Mouse (Mus musculus) intestine, embryonic 16.5 days (tissue): ENCODE measurements around the gene Rtn4rl1. TPM values are rescaled to one million over a fixed set of nuclear protein-coding genes. Genes with fewer than 3 reads are reported as not detected.

Source experiments
- ATAC-seq: fragments of 200-750 bp; cut with Nextera tagmentation; 2 replicates; pipeline ENCODE4 v1.8.0; 2017; ENCODE audit warnings: moderate TSS enrichment, moderate library complexity
- H3K27ac ChIP-seq: fragments of 300-500 bp; sonication (generic); 2 replicates; pipeline ENCODE4 v1.5.1; 2014; ENCODE audit warnings: mild to moderate bottlenecking, low read length
- H3K27me3 ChIP-seq: fragments of 300-500 bp; sonication (generic); replicated peaks from 2 replicates; pipeline ENCODE4 v1.6.1; 2014; ENCODE audit warnings: low read length, control low read depth, mixed read lengths; ENCODE audit not compliant: control insufficient read depth, insufficient read depth
- H3K36me3 ChIP-seq: fragments of 300-500 bp; sonication (generic); 2 replicates; pipeline ENCODE4 v1.6.1; 2014; ENCODE audit warnings: low read length, control low read depth; ENCODE audit not compliant: control insufficient read depth, insufficient read depth
- H3K4me1 ChIP-seq: fragments of 300-500 bp; sonication (generic); 2 replicates; pipeline ENCODE4 v1.6.1; 2014; ENCODE audit warnings: low read length, control low read depth, mixed read lengths; ENCODE audit not compliant: control insufficient read depth, insufficient read depth
- H3K4me2 ChIP-seq: fragments of 300-500 bp; sonication (generic); 2 replicates; pipeline ENCODE4 v1.6.1; 2014; ENCODE audit warnings: low read depth, low read length, control low read depth
- H3K4me3 ChIP-seq: fragments of 300-500 bp; sonication (generic); 2 replicates; pipeline ENCODE4 v1.5.1; 2014; ENCODE audit warnings: mild to moderate bottlenecking, low read length
- H3K9ac ChIP-seq: fragments of 300-500 bp; sonication (generic); 2 replicates; pipeline ENCODE4 v1.6.1; 2014; ENCODE audit warnings: low read depth, low read length
- H3K9me3 ChIP-seq: fragments of 300-500 bp; sonication (generic); 2 replicates; pipeline ENCODE4 v1.6.1; 2016; ENCODE audit warnings: low read length, control low read depth; ENCODE audit not compliant: control insufficient read depth
- WGBS: fragments of 180-500 bp; shearing (Covaris S2); extraction: QIAGEN DNeasy Blood & Tissue Kit; methylation state at CpG from one replicate; pipeline ENCODE4 v1.1.7; 2014; 5-methylcytosine and 5-hydroxymethylcytosine counted together
- polyA plus RNA-seq: library from polyadenylated mRNA; unstranded; fragments of >200 nt; fragmentation: Nextera tagmentation; extraction: Ambion mirVana; gene quantifications from 2 replicates; pipeline ENCODE4 v1.2.1, GENCODE M21; 2015

The Rtn4rl1 gene
- polyA plus RNA-seq, 1 experiment from 2014 or later, result 1.5 TPM

DNA sequence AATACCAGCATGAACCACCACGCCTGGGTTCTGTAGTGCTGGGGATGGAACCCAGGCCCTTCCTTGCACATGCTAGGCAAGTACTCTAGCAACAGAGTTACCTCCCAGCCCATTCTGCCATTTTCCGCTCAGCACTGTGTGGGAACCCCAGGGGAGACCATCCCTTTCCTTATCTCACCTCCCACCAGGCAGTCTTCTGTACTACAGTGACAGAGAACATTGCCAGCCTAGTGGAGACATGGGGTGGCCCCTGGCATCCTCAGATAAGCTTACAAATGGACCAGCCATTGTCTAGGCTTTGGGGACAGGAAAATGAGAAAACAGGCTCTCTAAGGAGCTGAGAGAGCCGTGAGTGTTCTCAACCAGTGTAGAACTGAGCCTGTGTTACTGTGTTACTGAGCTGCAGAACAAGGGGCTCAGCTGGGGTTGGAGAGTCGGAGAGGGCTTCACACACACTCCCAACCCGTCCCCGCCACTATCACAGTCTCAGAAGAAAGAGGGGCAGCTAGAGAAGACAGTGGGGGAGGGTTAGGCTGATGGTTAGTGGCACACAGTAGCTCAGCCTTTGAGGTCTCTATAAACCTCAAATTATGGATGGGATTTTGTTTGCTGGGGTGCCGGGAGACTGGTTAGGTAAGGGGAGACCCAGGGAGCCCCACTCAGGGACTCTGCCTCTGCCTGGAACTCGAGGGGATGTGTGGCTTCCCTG is 76.8 kb downstream of the Rtn4rl1 start:
- 77% methylated on average over 8 of the region's 8 CpGs for WGBS
- H3K27ac ChIP-seq, result no peak overlapping the region
- H3K4me3 ChIP-seq, result no peak overlapping the region
- H3K4me2 ChIP-seq, result no peak overlapping the region
- H3K9ac ChIP-seq, result no peak overlapping the region
- H3K27me3 ChIP-seq, result no peaks in the 10 kb centered on the region
- no peaks in the 10 kb centered on the region for H3K4me1 ChIP-seq
- H3K36me3 ChIP-seq, result no peaks in the 10 kb centered on the region
- ATAC-seq, result no peak
- H3K9me3 ChIP-seq, result no peaks in the 10 kb centered on the region

DNA sequence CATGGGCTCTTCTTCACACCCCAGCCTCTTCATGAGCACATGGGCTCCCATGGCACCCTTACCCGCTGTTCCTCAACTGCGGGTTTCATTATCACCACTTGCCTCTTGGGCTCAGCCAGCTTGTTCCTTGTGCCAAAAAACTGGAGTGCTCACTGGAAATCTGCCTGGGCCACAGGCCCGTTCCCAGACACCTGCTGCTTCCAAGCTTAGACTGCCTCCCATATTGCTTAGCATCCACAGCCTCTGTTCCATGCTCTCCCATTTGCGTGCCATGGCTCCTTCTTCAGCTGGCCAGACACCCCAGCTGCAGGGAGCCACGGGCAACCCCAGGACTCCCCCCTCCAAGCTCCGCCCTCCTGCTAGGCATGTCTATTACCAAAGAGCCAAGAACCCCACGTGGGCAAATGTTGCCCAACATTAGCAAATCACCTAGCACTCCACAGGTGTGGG is 77.4 kb downstream of the Rtn4rl1 start:
- Histone ChIP-seq H3K4me3 (no peak overlapping the region), H3K4me1 (no peaks in the 10 kb centered on the region), H3K9ac (no peak overlapping the region), H3K9me3 (no peaks in the 10 kb centered on the region), H3K36me3 (no peaks in the 10 kb centered on the region), H3K4me2 (no peak overlapping the region), H3K27ac (no peak overlapping the region), H3K27me3 (no peaks in the 10 kb centered on the region)
- 70% methylated on average over 7 of the region's 7 CpGs for WGBS
- ATAC-seq, result no peak

DNA sequence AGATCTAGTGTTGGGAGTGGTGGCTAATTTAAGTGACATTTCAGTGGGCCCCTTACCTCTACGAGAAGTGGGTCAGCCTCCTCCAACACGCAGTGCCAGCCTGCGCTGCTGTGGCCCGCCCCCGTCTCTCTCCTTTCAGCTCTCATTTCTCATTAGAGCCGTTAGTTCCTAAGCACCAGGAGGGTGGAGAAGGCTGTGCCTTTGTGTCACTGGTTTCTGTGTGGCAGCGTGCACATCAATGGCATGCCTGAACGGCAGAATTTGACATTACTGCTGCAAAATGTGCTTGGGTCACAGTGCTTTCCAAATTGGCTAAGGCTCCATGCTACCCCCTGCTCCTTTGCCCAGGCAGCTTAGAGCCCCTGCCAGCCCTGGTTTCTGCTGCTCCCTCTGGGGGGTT is 79.9 kb downstream of the Rtn4rl1 start:
- Histone ChIP-seq H3K36me3 (no peaks in the 10 kb centered on the region), H3K4me3 (no peak overlapping the region), H3K27ac (no peak overlapping the region), H3K4me2 (no peak overlapping the region), H3K27me3 (no peaks in the 10 kb centered on the region), H3K9ac (no peak overlapping the region), H3K9me3 (no peaks in the 10 kb centered on the region), H3K4me1 (no peaks in the 10 kb centered on the region)
- 37% methylated on average over 8 of the region's 8 CpGs for WGBS
- no peak for ATAC-seq

DNA sequence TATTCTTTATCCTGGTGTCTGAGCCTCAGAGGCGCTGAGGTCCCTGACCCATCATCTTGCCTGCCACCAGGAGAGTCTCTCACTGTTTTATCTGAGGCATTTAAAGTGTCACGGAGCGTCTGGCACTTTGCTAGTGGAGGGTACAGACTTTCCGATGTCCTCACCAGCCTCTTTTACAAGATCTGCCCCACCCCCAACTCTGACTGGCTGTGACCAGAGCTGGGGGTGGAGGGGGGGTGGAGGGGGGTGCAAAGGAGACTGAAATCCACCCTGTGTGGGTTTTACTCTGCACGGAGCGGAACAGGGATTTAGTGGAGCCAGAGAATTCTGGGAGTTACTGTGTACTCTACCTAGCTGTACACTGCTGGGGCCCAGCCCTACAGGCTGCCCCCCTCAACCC is 81.5 kb downstream of the Rtn4rl1 start:
- Histone ChIP-seq H3K4me3 (no peak overlapping the region), H3K36me3 (no peaks in the 10 kb centered on the region), H3K4me1 (peaks cover 9% of the 10 kb centered on the region), H3K27me3 (peaks cover 2% of the 10 kb centered on the region), H3K9me3 (no peaks in the 10 kb centered on the region), H3K4me2 (no peak overlapping the region), H3K27ac (no peak overlapping the region), H3K9ac (no peak overlapping the region)
- ATAC-seq, result no peak
- 43% methylated on average over 6 of the region's 6 CpGs for WGBS

DNA sequence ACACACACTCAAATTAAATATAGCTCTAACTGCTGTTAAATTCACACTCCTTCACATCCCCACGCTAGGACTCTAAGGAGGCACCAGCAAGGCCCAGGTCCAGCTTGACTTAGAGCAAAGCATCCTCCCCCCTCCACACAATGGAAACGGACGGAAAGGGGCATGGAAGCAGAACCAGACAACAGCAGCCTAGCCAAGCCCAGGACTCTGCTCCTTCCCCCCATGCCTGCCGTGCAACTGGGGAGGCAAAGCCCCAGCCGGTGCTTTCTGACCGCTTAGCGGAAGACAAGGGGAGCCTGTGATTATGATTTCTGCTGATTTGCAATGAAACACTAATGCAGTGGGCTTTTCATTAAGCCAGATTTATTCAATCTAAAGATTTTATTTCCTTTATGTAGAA is 84.5 kb downstream of the Rtn4rl1 start:
- no peak for ATAC-seq
- Histone ChIP-seq H3K4me2 (no peak overlapping the region), H3K9ac (no peak overlapping the region), H3K9me3 (no peaks in the 10 kb centered on the region), H3K4me3 (no peak overlapping the region), H3K27me3 (peaks cover 21% of the 10 kb centered on the region), H3K4me1 (peaks cover 15% of the 10 kb centered on the region), H3K27ac (no peak overlapping the region), H3K36me3 (no peaks in the 10 kb centered on the region)
- WGBS, result 72% methylated on average over 7 of the region's 7 CpGs

DNA sequence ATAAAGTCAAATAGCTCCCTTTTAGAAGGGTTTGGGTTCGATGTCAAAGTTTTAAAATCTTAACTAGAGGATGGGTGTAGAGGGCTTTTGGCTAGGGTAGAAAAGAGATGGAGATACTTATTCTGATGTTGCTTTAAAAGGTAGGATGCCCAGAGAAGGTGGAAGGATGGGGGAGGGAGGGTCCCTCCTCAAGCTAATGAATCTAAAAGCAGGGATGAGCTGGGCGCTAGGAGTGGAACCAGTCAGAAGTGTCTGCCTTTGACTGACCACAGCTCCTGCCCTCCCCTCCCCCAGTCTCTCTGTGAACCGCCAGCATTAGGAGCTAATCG is 85.4 kb downstream of the Rtn4rl1 start:
- Histone ChIP-seq H3K4me2 (peak overlapping the region; percentile 67), H3K4me3 (peak overlapping the region; percentile 40), H3K27me3 (peaks cover 24% of the 10 kb centered on the region), H3K4me1 (peaks cover 15% of the 10 kb centered on the region), H3K36me3 (no peaks in the 10 kb centered on the region), H3K9me3 (no peaks in the 10 kb centered on the region), H3K9ac (peak overlapping the region; percentile 55), H3K27ac (no peak overlapping the region)
- WGBS, result 21% methylated on average over 4 of the region's 4 CpGs
- ATAC-seq, result no peak

DNA sequence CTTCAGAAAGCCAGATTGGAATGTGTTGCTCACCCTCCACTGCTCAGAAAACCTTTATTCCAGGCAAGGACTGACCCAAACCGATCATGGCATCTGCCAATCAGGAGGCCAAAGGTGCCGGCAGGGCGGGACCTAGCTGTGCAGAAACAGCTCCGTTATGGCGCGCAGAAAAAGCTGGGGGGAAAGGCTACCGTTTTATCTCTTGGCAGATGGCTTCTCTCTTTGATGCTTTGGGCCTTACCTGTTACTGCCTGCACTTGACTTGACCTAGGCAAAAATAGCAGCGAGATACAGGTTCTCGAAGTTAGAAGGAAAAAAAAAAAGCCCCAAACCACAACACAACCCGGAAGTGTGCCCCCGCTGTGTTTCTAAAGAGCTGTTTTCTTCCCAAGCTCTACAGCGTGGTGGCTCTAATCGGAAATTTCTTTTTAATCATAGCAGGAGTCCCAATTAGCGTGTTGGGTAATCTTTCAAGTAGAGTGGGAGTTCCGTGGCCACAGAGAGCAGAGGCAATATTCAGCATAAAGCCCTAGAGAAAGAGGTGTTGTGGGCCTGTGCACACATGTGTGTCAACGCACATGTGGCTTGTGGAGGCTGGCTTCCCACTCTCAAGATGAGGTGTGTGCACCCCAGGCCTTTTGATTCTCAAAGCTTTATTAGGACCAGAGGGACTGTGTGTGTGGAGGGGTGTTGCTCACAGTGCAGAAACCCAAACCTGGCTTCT is 85.9 kb downstream of the Rtn4rl1 start:
- peak overlapping the region; percentile 40 for H3K4me3 ChIP-seq
- peaks cover 15% of the 10 kb centered on the region for H3K4me1 ChIP-seq
- WGBS, result 14% methylated on average over 16 of the region's 16 CpGs

DNA sequence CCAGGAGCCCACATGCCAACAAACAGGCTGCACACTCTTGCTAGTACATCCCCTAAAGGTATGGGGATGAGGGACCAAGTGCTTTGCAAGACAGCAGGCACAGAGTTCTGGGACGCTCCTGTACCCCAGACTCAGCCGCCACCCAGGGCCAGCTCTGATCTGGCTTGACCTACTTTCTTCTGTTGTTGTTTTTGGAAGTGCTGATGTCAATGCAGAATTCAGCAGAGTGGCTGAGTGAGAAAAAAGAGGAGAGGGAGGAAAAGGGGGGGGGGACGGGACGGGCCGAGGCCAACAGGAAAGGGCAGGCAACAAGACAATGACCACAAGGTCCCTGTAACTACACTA is 86.5 kb downstream of the Rtn4rl1 start:
- no peak for ATAC-seq
- H3K4me3 ChIP-seq, result no peak overlapping the region
- H3K4me1 ChIP-seq, result peaks cover 15% of the 10 kb centered on the region
- H3K9ac ChIP-seq, result no peak overlapping the region
- H3K27ac ChIP-seq, result no peak overlapping the region; the same call in 1 of the 2 replicates
- 79% methylated on average over 5 of the region's 5 CpGs for WGBS
- no peak overlapping the region for H3K4me2 ChIP-seq
- H3K36me3 ChIP-seq, result no peaks in the 10 kb centered on the region
- H3K9me3 ChIP-seq, result no peaks in the 10 kb centered on the region
- peaks cover 24% of the 10 kb centered on the region for H3K27me3 ChIP-seq

More for the DNA sequence above, 85.9 kb downstream of the Rtn4rl1 start:
- no peak for ATAC-seq
- H3K9me3 ChIP-seq, result no peaks in the 10 kb centered on the region
- H3K9ac ChIP-seq, result peak overlapping the region; percentile 55
- no peaks in the 10 kb centered on the region for H3K36me3 ChIP-seq
- peak overlapping the region; percentile 67 for H3K4me2 ChIP-seq
- H3K27ac ChIP-seq, result no peak overlapping the region; the same call in 1 of the 2 replicates
- H3K27me3 ChIP-seq, result peaks cover 24% of the 10 kb centered on the region

DNA sequence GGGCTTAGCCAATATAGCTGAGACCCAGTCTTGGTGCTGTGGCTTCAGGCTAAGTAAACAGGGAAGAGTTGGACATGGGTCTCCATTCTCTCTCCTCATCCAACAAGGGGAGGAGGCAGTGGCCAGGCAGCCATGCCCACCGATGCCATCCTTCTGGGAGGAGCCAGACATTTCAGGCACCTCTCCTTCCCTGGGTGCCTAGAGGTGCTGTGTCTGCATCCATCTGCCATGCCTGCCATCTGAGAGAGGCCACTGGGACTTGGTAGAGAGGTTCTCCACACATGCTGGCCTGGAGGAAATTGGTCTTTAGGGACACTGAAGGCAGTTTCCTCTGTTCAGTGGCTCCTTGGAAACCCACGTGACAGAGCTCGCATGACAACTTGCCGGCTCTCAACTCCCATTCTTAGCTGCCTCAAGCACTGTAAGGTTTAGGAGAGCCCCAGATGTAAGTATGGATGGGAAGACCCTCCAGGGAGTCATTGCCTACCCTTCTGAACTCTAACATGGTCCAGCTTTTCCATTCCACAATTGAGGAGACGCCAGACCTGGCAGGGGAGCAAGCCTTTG is 86.9 kb downstream of the Rtn4rl1 start:
- WGBS, result 74% methylated on average over 5 of the region's 5 CpGs
- no peak overlapping the region for H3K9ac ChIP-seq
- H3K4me1 ChIP-seq, result peaks cover 15% of the 10 kb centered on the region
- H3K4me2 ChIP-seq, result no peak overlapping the region
- no peaks in the 10 kb centered on the region for H3K36me3 ChIP-seq
- peaks cover 24% of the 10 kb centered on the region for H3K27me3 ChIP-seq
- H3K4me3 ChIP-seq, result no peak overlapping the region
- ATAC-seq, result no peak
- H3K27ac ChIP-seq, result no peak overlapping the region
- H3K9me3 ChIP-seq, result no peaks in the 10 kb centered on the region
